Mouse (Mus musculus) frontal cortex, postnatal 25 days (tissue): Measurements from ENCODE around the gene Mertk.
A peak's percentile ranks its signal among the peaks of the same experiment; 100 is the strongest.

Source experiments
- DNase-seq, 2 experiments: peaks; one replicate each; pipeline ENCODE4 v3.0.0; 2022; ENCODE audit warnings: low spot score in 2 of 2

Gene Mertk

GRCm38 (mm10) chr2:128722106-128722710, 23.5 kb downstream of the Mertk start:
- no peak for DNase-seq

GRCm38 (mm10) chr2:128726067-128726466, 27.3 kb downstream of the Mertk start:
- no peak for DNase-seq

- no peak for DNase-seq
Observed at GRCm38 (mm10) chr2:128726626-128727025, 27.9 kb downstream of the Mertk start.

- no peak for DNase-seq
Observed at GRCm38 (mm10) chr2:128727552-128727951, 28.8 kb downstream of the Mertk start.

GRCm38 (mm10) chr2:128728066-128728465, 29.3 kb downstream of the Mertk start:
- DNase-seq, result no peak

- no peak for DNase-seq
Observed at GRCm38 (mm10) chr2:128729141-128729540, 30.4 kb downstream of the Mertk start.

GRCm38 (mm10) chr2:128731514-128731913, 32.8 kb downstream of the Mertk start:
- DNase-seq, result no peak

- DNase-seq, result no peak
Observed at GRCm38 (mm10) chr2:128731951-128732350, 33.2 kb downstream of the Mertk start.

GRCm38 (mm10) chr2:128735089-128735488, 36.3 kb downstream of the Mertk start:
- no peak for DNase-seq

- no peak for DNase-seq
Observed at GRCm38 (mm10) chr2:128737051-128737450, 38.3 kb downstream of the Mertk start.

- no peak for DNase-seq
Observed at GRCm38 (mm10) chr2:128737796-128738195, 39.0 kb downstream of the Mertk start.

- DNase-seq, result peak in 1 of 2 experiments; percentile 29
Observed at GRCm38 (mm10) chr2:128738725-128739258, 40.0 kb downstream of the Mertk start.

- DNase-seq, result no peak
Observed at GRCm38 (mm10) chr2:128745879-128746620, 47.3 kb downstream of the Mertk start.

- DNase-seq, result no peak
Observed at GRCm38 (mm10) chr2:128746621-128747151, 47.9 kb downstream of the Mertk start.

- no peak for DNase-seq
Observed at GRCm38 (mm10) chr2:128747433-128748028, 48.8 kb downstream of the Mertk start.

- no peak for DNase-seq
Observed at GRCm38 (mm10) chr2:128748171-128748570, 49.4 kb downstream of the Mertk start.

- no peak for DNase-seq
Observed at GRCm38 (mm10) chr2:128751030-128751429, 52.3 kb downstream of the Mertk start.

GRCm38 (mm10) chr2:128753295-128753873, 54.6 kb downstream of the Mertk start:
- DNase-seq, result no peak

GRCm38 (mm10) chr2:128755149-128755691, 56.5 kb downstream of the Mertk start:
- DNase-seq, result no peak

GRCm38 (mm10) chr2:128758724-128759340, 60.1 kb downstream of the Mertk start:
- DNase-seq, result no peak

GRCm38 (mm10) chr2:128762008-128762407, 63.3 kb downstream of the Mertk start:
- DNase-seq, result no peak
